ENCODE assay signal across 12 mouse cellular contexts in genomic region chr4:56861551-56861950, GRCm38 (mm10).
"Had no signal": no experiment of that assay in that cellular context is flagged by ENCODE, and none has a peak within 500 bp of the region (broad histone marks: within the 10 kb centered on the region; RNA-seq: fewer than 3 reads in every experiment).

No protein-coding gene starts in this region.

- DNase-seq: kidney, adult 2 months; kidney, postnatal 25 days; lung, adult 18-20 months; lung, postnatal 36 days; right cerebral cortex, postnatal 14 days; thymus, adult 2 months; thymus, postnatal 25 days had no signal

- H3K4me3 ChIP-seq: left cerebral cortex, adult 2 months; limb, embryonic 10.5 days; midbrain, embryonic 13.5 days; stomach, embryonic 15.5 days had no signal

- H3K9ac ChIP-seq: midbrain, embryonic 13.5 days; stomach, embryonic 15.5 days had no signal

- H3K27ac ChIP-seq: left cerebral cortex, adult 2 months; limb, embryonic 10.5 days; midbrain, embryonic 13.5 days; stomach, embryonic 15.5 days had no signal

- H3K36me3 ChIP-seq: limb, embryonic 10.5 days; midbrain, embryonic 13.5 days; stomach, embryonic 15.5 days had no signal

- H3K9me3 ChIP-seq: limb, embryonic 10.5 days; midbrain, embryonic 13.5 days; stomach, embryonic 15.5 days had no signal

- H3K27me3 ChIP-seq: midbrain, embryonic 13.5 days; stomach, embryonic 15.5 days had no signal

- ATAC-seq: intestine, embryonic 16.5 days; midbrain, embryonic 13.5 days had no signal

- H3K4me2 ChIP-seq: midbrain, embryonic 13.5 days; stomach, embryonic 15.5 days had no signal

- H3K4me1 ChIP-seq: stomach, embryonic 15.5 days had no signal
